Mouse (Mus musculus): ENCODE data around the gene Mnat1. TPM values are rescaled to one million over a fixed set of nuclear protein-coding genes. Genes with fewer than 3 reads are reported as not detected.

The Mnat1 gene
- polyA plus RNA-seq, 1 experiment from 2014 or later: 16.4 TPM

DNA sequence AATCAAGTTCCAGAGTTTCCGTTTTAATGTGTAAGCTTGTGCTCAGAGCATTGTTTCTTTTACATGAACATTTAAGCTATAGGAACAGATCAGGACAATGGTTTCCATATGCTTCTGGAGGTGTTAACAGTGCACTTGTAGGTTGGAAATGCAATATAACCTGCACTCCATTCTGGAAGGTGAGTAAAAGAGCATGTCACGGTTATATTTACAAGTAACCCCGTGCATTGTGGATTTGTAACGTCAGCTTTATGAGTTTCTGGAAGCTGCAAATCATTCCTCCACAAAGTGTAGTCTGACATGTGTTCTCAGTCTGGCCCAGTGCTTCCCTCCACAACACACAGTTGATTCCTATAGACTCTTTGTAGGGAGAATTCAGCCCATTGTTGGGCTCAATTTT, 30.6 kb downstream of the Mnat1 start:
- H3K27me3 ChIP-seq: no peaks in the 10 kb centered on the region
- H3K4me1 ChIP-seq (replicated peaks): no peaks in the 10 kb centered on the region
- no peak overlapping the region for H3K4me3 ChIP-seq
- no peak overlapping the region for H3K9ac ChIP-seq
- no peaks in the 10 kb centered on the region for H3K36me3 ChIP-seq
- ATAC-seq (ENCODE audit: low FRiP score, low read depth): no peak
- no peak overlapping the region for H3K4me2 ChIP-seq
- WGBS: 93% methylated on average over 4 of the region's 4 CpGs
- H3K9me3 ChIP-seq: no peaks in the 10 kb centered on the region
- H3K27ac ChIP-seq (replicated peaks): no peak overlapping the region

- ATAC-seq (ENCODE audit: low FRiP score, low read depth): no peak
- no peaks in the 10 kb centered on the region for H3K27me3 ChIP-seq
- no peaks in the 10 kb centered on the region for H3K9me3 ChIP-seq
- no peak overlapping the region for H3K27ac ChIP-seq (replicated peaks)
- H3K4me1 ChIP-seq (replicated peaks): no peaks in the 10 kb centered on the region
- no peaks in the 10 kb centered on the region for H3K36me3 ChIP-seq
- no peak overlapping the region for H3K4me3 ChIP-seq
- WGBS: 66% methylated on average over 4 of the region's 4 CpGs
- H3K4me2 ChIP-seq: no peak overlapping the region
- H3K9ac ChIP-seq: no peak overlapping the region
Observed at GRCm38 (mm10) chr12:73160341-73160740, 36.8 kb downstream of the Mnat1 start.

DNA sequence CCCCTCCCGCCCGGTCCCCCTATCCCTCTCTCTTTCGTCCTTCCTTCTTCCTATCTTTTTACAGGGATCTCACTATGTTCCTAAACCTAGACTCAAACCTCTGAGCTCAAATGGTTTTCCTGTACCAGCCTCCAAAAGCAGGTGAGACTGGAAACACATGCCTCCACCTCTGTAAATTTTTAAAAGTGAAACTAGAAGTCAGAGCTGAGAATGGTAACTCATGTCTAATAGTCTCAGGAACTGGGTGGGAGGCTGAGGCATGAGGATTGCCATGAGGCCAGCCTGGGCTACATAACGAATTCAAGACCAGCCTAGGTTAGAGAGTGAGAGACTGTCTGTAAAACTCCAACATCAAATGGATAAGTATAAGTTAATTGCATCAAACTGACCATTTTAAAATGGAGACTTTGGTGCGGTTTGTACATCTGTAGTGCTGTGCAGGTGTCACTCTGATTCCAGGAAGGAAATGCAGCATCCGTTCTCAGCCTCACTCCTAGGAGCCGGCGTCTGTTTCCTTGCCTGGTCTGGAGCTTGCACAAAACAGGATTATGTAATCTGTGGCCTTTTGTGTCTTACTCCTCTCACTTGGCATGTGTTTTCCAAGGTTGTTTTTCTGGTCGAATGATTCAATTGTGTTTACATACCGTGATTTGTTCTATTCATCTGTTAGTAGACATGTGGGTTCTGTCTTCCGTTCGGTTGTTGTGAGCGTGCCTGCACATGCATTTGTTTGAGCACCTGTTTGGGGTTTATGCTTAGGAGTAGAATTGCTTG, 39.1 kb downstream of the Mnat1 start:
- 66% methylated on average over 13 of the region's 13 CpGs for whole genome bisulfite sequencing
- no peak overlapping the region for H3K4me2 ChIP-seq
- no peaks in the 10 kb centered on the region for H3K4me1 ChIP-seq (replicated peaks)
- H3K36me3 ChIP-seq: no peaks in the 10 kb centered on the region
- H3K9me3 ChIP-seq: no peaks in the 10 kb centered on the region
- H3K27ac ChIP-seq (replicated peaks): no peak overlapping the region
- no peak overlapping the region for H3K9ac ChIP-seq
- no peaks in the 10 kb centered on the region for H3K27me3 ChIP-seq
- no peak overlapping the region for H3K4me3 ChIP-seq
- no peak for ATAC-seq (ENCODE audit: low FRiP score, low read depth)

DNA sequence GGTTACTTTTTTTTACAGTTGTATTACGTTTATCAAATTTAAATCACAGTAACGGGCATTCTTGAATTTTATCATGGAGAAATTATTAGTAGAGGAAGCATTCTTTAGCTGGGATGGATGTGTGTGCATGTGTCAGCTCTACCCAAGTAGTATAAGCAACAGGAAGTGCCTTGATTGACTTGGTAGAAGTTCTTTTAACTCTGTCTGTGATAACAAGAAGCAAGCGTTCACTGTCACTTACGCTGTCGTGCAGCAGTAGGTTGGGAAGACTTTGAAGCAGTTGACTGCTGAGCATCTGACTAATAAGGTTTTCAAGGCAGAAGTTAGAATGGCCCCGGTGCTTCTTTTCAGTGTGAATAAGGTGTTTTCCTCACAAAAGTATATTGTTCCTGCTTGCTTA, 47.3 kb downstream of the Mnat1 start:
- WGBS: 91% methylated on average over 6 of the region's 6 CpGs

DNA sequence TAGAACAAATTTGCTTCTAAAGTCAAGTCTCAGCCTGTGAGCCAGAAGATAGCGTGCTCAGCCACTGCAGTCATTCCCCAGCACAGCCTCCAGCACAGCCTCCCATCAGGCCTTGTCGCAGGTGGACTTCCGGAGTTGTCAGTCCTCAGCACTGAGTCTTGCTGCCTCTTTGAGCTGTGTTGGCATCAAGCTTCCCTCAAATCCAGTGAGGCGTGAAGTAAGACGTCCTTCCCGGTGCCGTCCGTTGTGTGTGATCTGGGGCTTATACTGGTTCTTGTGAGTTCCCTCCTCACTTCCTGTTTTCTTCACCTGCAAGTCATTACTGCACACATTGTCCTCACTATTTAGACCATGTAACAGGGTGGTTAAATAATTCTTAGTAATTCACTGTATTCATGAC, 60.4 kb downstream of the Mnat1 start:
- Histone ChIP-seq H3K4me3 (no peak overlapping the region), H3K27ac (replicated peaks) (no peak overlapping the region), H3K9me3 (no peaks in the 10 kb centered on the region), H3K9ac (no peak overlapping the region), H3K36me3 (peaks cover 16% of the 10 kb centered on the region), H3K4me2 (no peak overlapping the region), H3K27me3 (no peaks in the 10 kb centered on the region), H3K4me1 (replicated peaks) (no peaks in the 10 kb centered on the region)
- ATAC-seq (ENCODE audit: low FRiP score, low read depth): no peak
- WGBS: 75% methylated on average over 8 of the region's 8 CpGs

More for the DNA sequence above, 47.3 kb downstream of the Mnat1 start:
- Histone ChIP-seq H3K9me3 (no peaks in the 10 kb centered on the region), H3K4me1 (replicated peaks) (no peaks in the 10 kb centered on the region), H3K4me2 (no peak overlapping the region), H3K27me3 (no peaks in the 10 kb centered on the region), H3K4me3 (no peak overlapping the region), H3K9ac (no peak overlapping the region), H3K27ac (replicated peaks) (no peak overlapping the region), H3K36me3 (peaks cover 11% of the 10 kb centered on the region; the same call in 1 of the 2 replicates)
- no peak for ATAC-seq (ENCODE audit: low FRiP score, low read depth)

GRCm38 (mm10) chr12:73197363-73197762, 73.8 kb downstream of the Mnat1 start:
- Histone ChIP-seq H3K27ac (replicated peaks) (no peak overlapping the region), H3K27me3 (no peaks in the 10 kb centered on the region), H3K4me2 (no peak overlapping the region), H3K9ac (no peak overlapping the region), H3K36me3 (no peaks in the 10 kb centered on the region), H3K9me3 (no peaks in the 10 kb centered on the region), H3K4me3 (no peak overlapping the region), H3K4me1 (replicated peaks) (no peaks in the 10 kb centered on the region)
- no peak for ATAC-seq (ENCODE audit: low FRiP score, low read depth)
- 92% methylated on average over 6 of the region's 6 CpGs for WGBS

- Histone ChIP-seq H3K9me3 (no peaks in the 10 kb centered on the region), H3K27me3 (no peaks in the 10 kb centered on the region), H3K36me3 (no peaks in the 10 kb centered on the region), H3K4me1 (replicated peaks) (no peaks in the 10 kb centered on the region), H3K4me3 (no peak overlapping the region), H3K27ac (replicated peaks) (no peak overlapping the region), H3K4me2 (no peak overlapping the region), H3K9ac (no peak overlapping the region)
- no peak for ATAC-seq (ENCODE audit: low FRiP score, low read depth)
- 88% methylated on average over 1 of the region's 1 CpGs for WGBS
Observed at GRCm38 (mm10) chr12:73198451-73198850, 74.9 kb downstream of the Mnat1 start.

GRCm38 (mm10) chr12:73199375-73199774, 75.9 kb downstream of the Mnat1 start:
- Histone ChIP-seq H3K27me3 (no peaks in the 10 kb centered on the region), H3K4me3 (no peak overlapping the region), H3K4me1 (replicated peaks) (no peaks in the 10 kb centered on the region), H3K9ac (no peak overlapping the region), H3K27ac (replicated peaks) (no peak overlapping the region), H3K36me3 (no peaks in the 10 kb centered on the region), H3K9me3 (no peaks in the 10 kb centered on the region), H3K4me2 (no peak overlapping the region)
- ATAC-seq (ENCODE audit: low FRiP score, low read depth): no peak
- WGBS: 58% methylated on average over 7 of the region's 7 CpGs

- Histone ChIP-seq H3K27ac (replicated peaks) (no peak overlapping the region), H3K27me3 (no peaks in the 10 kb centered on the region), H3K36me3 (no peaks in the 10 kb centered on the region), H3K9me3 (no peaks in the 10 kb centered on the region), H3K4me1 (replicated peaks) (no peaks in the 10 kb centered on the region), H3K4me3 (no peak overlapping the region), H3K4me2 (no peak overlapping the region), H3K9ac (no peak overlapping the region)
- WGBS: 54% methylated on average over 3 of the region's 3 CpGs
- no peak for ATAC-seq (ENCODE audit: low FRiP score, low read depth)
Observed at GRCm38 (mm10) chr12:73201587-73201986, 78.1 kb downstream of the Mnat1 start.

GRCm38 (mm10) chr12:73205710-73206649, 82.5 kb downstream of the Mnat1 start:
- Histone ChIP-seq H3K36me3 (no peaks in the 10 kb centered on the region), H3K27me3 (no peaks in the 10 kb centered on the region), H3K4me3 (no peak overlapping the region), H3K9me3 (no peaks in the 10 kb centered on the region), H3K4me1 (replicated peaks) (no peaks in the 10 kb centered on the region), H3K27ac (replicated peaks) (no peak overlapping the region), H3K9ac (no peak overlapping the region), H3K4me2 (no peak overlapping the region)
- WGBS: 87% methylated on average over 11 of the region's 11 CpGs
- no peak for ATAC-seq (ENCODE audit: low FRiP score, low read depth)

- Histone ChIP-seq H3K4me1 (replicated peaks) (no peaks in the 10 kb centered on the region), H3K4me2 (no peak overlapping the region), H3K9me3 (no peaks in the 10 kb centered on the region), H3K36me3 (no peaks in the 10 kb centered on the region), H3K9ac (no peak overlapping the region), H3K4me3 (no peak overlapping the region), H3K27me3 (no peaks in the 10 kb centered on the region), H3K27ac (replicated peaks) (no peak overlapping the region)
- WGBS: 88% methylated on average over 4 of the region's 4 CpGs
- ATAC-seq (ENCODE audit: low FRiP score, low read depth): no peak
Observed at GRCm38 (mm10) chr12:73207008-73207407, 83.5 kb downstream of the Mnat1 start.

- Histone ChIP-seq H3K4me2 (no peak overlapping the region), H3K9ac (no peak overlapping the region), H3K27ac (replicated peaks) (no peak overlapping the region), H3K4me3 (no peak overlapping the region), H3K27me3 (no peaks in the 10 kb centered on the region), H3K36me3 (no peaks in the 10 kb centered on the region), H3K4me1 (replicated peaks) (no peaks in the 10 kb centered on the region), H3K9me3 (no peaks in the 10 kb centered on the region)
- WGBS: 85% methylated on average over 1 of the region's 1 CpGs
- ATAC-seq (ENCODE audit: low FRiP score, low read depth): no peak
Observed at GRCm38 (mm10) chr12:73207461-73207860, 83.9 kb downstream of the Mnat1 start.
